In the genomic region with DNA sequence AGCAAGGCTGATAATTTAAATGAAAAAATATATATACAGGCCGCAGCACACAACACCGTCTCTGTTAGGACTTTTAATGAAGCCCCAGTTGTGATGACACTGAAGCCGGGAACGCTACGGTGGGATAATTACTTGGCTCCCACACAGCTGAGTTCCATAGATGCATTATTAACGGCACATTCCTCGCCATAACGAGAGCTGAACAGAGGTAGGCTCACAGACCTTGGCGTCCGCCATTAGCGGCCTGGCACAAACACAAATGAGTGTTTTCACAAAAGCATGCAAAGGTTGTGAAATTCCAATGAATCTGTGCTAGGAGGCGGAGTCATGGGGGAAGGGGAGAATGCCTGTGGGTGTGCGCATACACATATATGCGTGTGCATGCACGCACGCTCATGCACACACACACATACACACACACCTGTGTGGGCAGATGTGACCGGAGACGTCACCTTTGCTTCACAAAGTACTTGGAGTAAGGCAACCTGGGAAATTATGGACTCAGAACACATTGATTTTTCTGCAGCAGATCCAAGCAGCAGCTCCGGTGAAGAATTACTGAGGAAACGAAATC, we compare ENCODE assay signal across 11 mouse cellular contexts.
DNase-seq lines count a peak whose midpoint lies in the region; ATAC-seq lines count a peak whose summit lies in the region.
"Had no signal": no experiment of that assay in that cellular context is flagged by ENCODE, and none has a peak within 500 bp of the region (broad histone marks: within the 10 kb centered on the region; RNA-seq: fewer than 3 reads in every experiment).

No protein-coding gene starts in this region.

- no peak overlapping the region for H3K4me2 ChIP-seq in kidney, embryonic 16.5 days (replicated peaks; ENCODE audit: low read depth, low read length)
- H3K4me2 ChIP-seq in kidney, embryonic 14.5 days (replicated peaks; ENCODE audit: low read depth, low read length), result no peak overlapping the region
- peak overlapping the region; percentile 28; the same call in 1 of the 2 replicates for H3K4me2 ChIP-seq in forebrain, embryonic 14.5 days (ENCODE audit: low read length)
- peak overlapping the region; percentile 13; the same call in 1 of the 2 replicates for H3K4me2 ChIP-seq in limb, embryonic 12.5 days
- no peak overlapping the region for H3K4me2 ChIP-seq in intestine, embryonic 15.5 days (replicated peaks)
- H3K4me2 ChIP-seq: liver, embryonic 15.5 days had no signal

- H3K4me3 ChIP-seq in kidney, embryonic 16.5 days (ENCODE audit: low read length), result no peak overlapping the region
- H3K4me3 ChIP-seq in kidney, embryonic 14.5 days (ENCODE audit: low read length), result no peak overlapping the region
- no peak overlapping the region for H3K4me3 ChIP-seq in forebrain, embryonic 14.5 days (ENCODE audit: low read depth, low read length)
- no peak overlapping the region for H3K4me3 ChIP-seq in limb, embryonic 12.5 days (replicated peaks)
- H3K4me3 ChIP-seq in intestine, embryonic 15.5 days (replicated peaks), result no peak overlapping the region
- H3K4me3 ChIP-seq: liver, embryonic 15.5 days; megakaryocyte, embryonic 14.5 days had no signal

- H3K4me1 ChIP-seq in kidney, embryonic 16.5 days (ENCODE audit: insufficient read depth, low read length), result peaks cover 34% of the 10 kb centered on the region
- H3K4me1 ChIP-seq in kidney, embryonic 14.5 days (ENCODE audit: control insufficient read depth, insufficient read depth, low read length), result peaks cover 22% of the 10 kb centered on the region
- peaks cover 56% of the 10 kb centered on the region for H3K4me1 ChIP-seq in forebrain, embryonic 14.5 days (ENCODE audit: control insufficient read depth, insufficient read depth, low read length)
- peaks cover 69% of the 10 kb centered on the region for H3K4me1 ChIP-seq in limb, embryonic 12.5 days (replicated peaks)
- peaks cover 20% of the 10 kb centered on the region for H3K4me1 ChIP-seq in intestine, embryonic 15.5 days (replicated peaks)
- H3K4me1 ChIP-seq: liver, embryonic 15.5 days; megakaryocyte, embryonic 14.5 days had no signal

- no peak overlapping the region; the same call in 1 of the 2 replicates for H3K9ac ChIP-seq in kidney, embryonic 16.5 days (replicated peaks; ENCODE audit: low read length)
- H3K9ac ChIP-seq in kidney, embryonic 14.5 days (ENCODE audit: low read depth, low read length), result no peak overlapping the region
- peak overlapping the region; percentile 43; the same call in 1 of the 2 replicates for H3K9ac ChIP-seq in forebrain, embryonic 14.5 days (ENCODE audit: low read length)
- no peak overlapping the region for H3K9ac ChIP-seq in limb, embryonic 12.5 days (replicated peaks)
- H3K9ac ChIP-seq in intestine, embryonic 15.5 days, result no peak overlapping the region
- H3K9ac ChIP-seq: liver, embryonic 15.5 days had no signal

- H3K9me3 ChIP-seq in kidney, embryonic 16.5 days (ENCODE audit: low read length), result no peaks in the 10 kb centered on the region
- no peaks in the 10 kb centered on the region for H3K9me3 ChIP-seq in kidney, embryonic 14.5 days (ENCODE audit: control insufficient read depth, low read length)
- H3K9me3 ChIP-seq in forebrain, embryonic 14.5 days (replicated peaks; ENCODE audit: control insufficient read depth, low read length), result no peaks in the 10 kb centered on the region
- H3K9me3 ChIP-seq in limb, embryonic 12.5 days, result no peaks in the 10 kb centered on the region
- H3K9me3 ChIP-seq in intestine, embryonic 15.5 days, result no peaks in the 10 kb centered on the region
- H3K9me3 ChIP-seq: liver, embryonic 15.5 days; megakaryocyte, embryonic 14.5 days had no signal

- no peaks in the 10 kb centered on the region for H3K27me3 ChIP-seq in kidney, embryonic 16.5 days (ENCODE audit: insufficient read depth, low read length)
- no peaks in the 10 kb centered on the region for H3K27me3 ChIP-seq in kidney, embryonic 14.5 days (ENCODE audit: control insufficient read depth, insufficient read depth, low read length)
- H3K27me3 ChIP-seq in forebrain, embryonic 14.5 days (replicated peaks; ENCODE audit: control insufficient read depth, insufficient read depth, low read length), result no peaks in the 10 kb centered on the region
- H3K27me3 ChIP-seq in limb, embryonic 12.5 days, result no peaks in the 10 kb centered on the region
- H3K27me3 ChIP-seq in intestine, embryonic 15.5 days (replicated peaks), result no peaks in the 10 kb centered on the region
- H3K27me3 ChIP-seq: liver, embryonic 15.5 days had no signal

- ATAC-seq in kidney, embryonic 16.5 days (ENCODE audit: low FRiP score, low TSS enrichment), result no peak
- ATAC-seq in kidney, embryonic 14.5 days (ENCODE audit: low FRiP score, low TSS enrichment), result no peak
- ATAC-seq in forebrain, embryonic 14.5 days, result peak; percentile 60
- no peak for ATAC-seq in limb, embryonic 12.5 days (ENCODE audit: insufficient number of reproducible peaks, insufficient read depth, low FRiP score, low TSS enrichment, low read depth)
- no peak for ATAC-seq in erythroid progenitor cell, adult 5-6 weeks (replicated peaks; ENCODE audit: low FRiP score, poor library complexity, severe bottlenecking)
- no peak for ATAC-seq in intestine, embryonic 15.5 days

- peak overlapping the region; percentile 64 for H3K27ac ChIP-seq in kidney, embryonic 16.5 days (ENCODE audit: low read length)
- H3K27ac ChIP-seq in kidney, embryonic 14.5 days (ENCODE audit: low read depth, low read length), result no peak overlapping the region; the same call in 1 of the 2 replicates
- H3K27ac ChIP-seq in forebrain, embryonic 14.5 days (ENCODE audit: low read depth, low read length), result peak overlapping the region; percentile 82
- peak overlapping the region; percentile 82 for H3K27ac ChIP-seq in limb, embryonic 12.5 days
- no peak overlapping the region for H3K27ac ChIP-seq in intestine, embryonic 15.5 days
- H3K27ac ChIP-seq: liver, embryonic 15.5 days had no signal

- WGBS in kidney, embryonic 16.5 days, result 73% methylated on average over 20 of the region's 20 CpGs
- WGBS in kidney, embryonic 14.5 days, result 79% methylated on average over 20 of the region's 20 CpGs
- WGBS in forebrain, embryonic 14.5 days, result 18% methylated on average over 20 of the region's 20 CpGs
- 60% methylated on average over 20 of the region's 20 CpGs for WGBS in limb, embryonic 12.5 days
- WGBS in intestine, embryonic 15.5 days, result 86% methylated on average over 20 of the region's 20 CpGs

- no peaks in the 10 kb centered on the region for H3K36me3 ChIP-seq in kidney, embryonic 16.5 days (ENCODE audit: insufficient read depth, low read length)
- H3K36me3 ChIP-seq in kidney, embryonic 14.5 days (ENCODE audit: control insufficient read depth, insufficient read depth, low read length), result no peaks in the 10 kb centered on the region
- H3K36me3 ChIP-seq in forebrain, embryonic 14.5 days (ENCODE audit: control insufficient read depth, insufficient read depth, low read length), result no peaks in the 10 kb centered on the region
- H3K36me3 ChIP-seq in limb, embryonic 12.5 days, result no peaks in the 10 kb centered on the region
- no peaks in the 10 kb centered on the region for H3K36me3 ChIP-seq in intestine, embryonic 15.5 days
- H3K36me3 ChIP-seq: liver, embryonic 15.5 days had no signal

- peak; percentile 91 for DNase-seq in forebrain, embryonic 14.5 days (ENCODE audit: low spot score)
- peak; percentile 58 for DNase-seq in retina, embryonic 14.5 days (ENCODE audit: low spot score)
- DNase-seq in lung, postnatal 14 days, result no peak
- DNase-seq: thymus, postnatal 4 days had no signal

Comparison
In these comparisons a context has a peak if more than half of its experiments do, and no peak if none do; other contexts are left out.
1. H3K27ac ChIP-seq: peak in kidney, embryonic 16.5 days (single experiment), forebrain, embryonic 14.5 days (single experiment) and limb, embryonic 12.5 days (single experiment); none in kidney, embryonic 14.5 days (single experiment) and intestine, embryonic 15.5 days (single experiment).
2. H3K4me2 ChIP-seq: peak in forebrain, embryonic 14.5 days (single experiment) and limb, embryonic 12.5 days (single experiment); none in kidney, embryonic 16.5 days (single experiment), kidney, embryonic 14.5 days (single experiment) and intestine, embryonic 15.5 days (single experiment).